Mouse (Mus musculus) urinary bladder, postnatal 36 days (tissue): ENCODE data around the gene Rnd1.

ENCODE experiments used
- DNase-seq, 2 experiments: peaks; one replicate each; pipeline ENCODE4 v3.0.0; 2022; ENCODE audit warnings: low spot score in 2 of 2, mixed read lengths in 1 of 2

Gene Rnd1

GRCm38 (mm10) chr15:98676940-98677728 is at the start of gene Rnd1:
TSS of gene Rnd1 (minus strand) at chr15:98677461.
- DNase-seq = peak; percentile 56 to 81

GRCm38 (mm10) chr15:98726746-98727145 is 49.5 kb upstream of the Rnd1 start:
- no peak for DNase-seq

GRCm38 (mm10) chr15:98726079-98726478 is 48.8 kb upstream of the Rnd1 start:
- no peak for DNase-seq

- DNase-seq = no peak
Observed at GRCm38 (mm10) chr15:98724441-98724840, 47.2 kb upstream of the Rnd1 start.

GRCm38 (mm10) chr15:98722854-98723253 is 45.6 kb upstream of the Rnd1 start:
- no peak for DNase-seq

- DNase-seq = no peak
Observed at GRCm38 (mm10) chr15:98722191-98722590, 44.9 kb upstream of the Rnd1 start.

- DNase-seq = no peak
Observed at GRCm38 (mm10) chr15:98717301-98717700, 40.0 kb upstream of the Rnd1 start.

- DNase-seq = no peak
Observed at GRCm38 (mm10) chr15:98714230-98714652, 37.0 kb upstream of the Rnd1 start.

GRCm38 (mm10) chr15:98710442-98710841 is 33.2 kb upstream of the Rnd1 start:
- DNase-seq = peak; percentile 27 to 60

GRCm38 (mm10) chr15:98707766-98708372 is 30.6 kb upstream of the Rnd1 start, which contains the start of gene Ccdc65:
TSS of gene Ccdc65 (plus strand) at chr15:98708207.
- peak; percentile 68 to 84 for DNase-seq

GRCm38 (mm10) chr15:98704312-98704711 is 27.1 kb upstream of the Rnd1 start:
- no peak for DNase-seq

- peak; percentile 73 to 86 for DNase-seq
Observed at GRCm38 (mm10) chr15:98699190-98700105, 22.2 kb upstream of the Rnd1 start.

- no peak for DNase-seq
Observed at GRCm38 (mm10) chr15:98696216-98696615, 19.0 kb upstream of the Rnd1 start.

- peak in 1 of 2 experiments; percentile 28 for DNase-seq
Observed at GRCm38 (mm10) chr15:98695726-98696125, 18.5 kb upstream of the Rnd1 start.

GRCm38 (mm10) chr15:98692171-98692715 is 15.0 kb upstream of the Rnd1 start:
- DNase-seq = no peak

- no peak for DNase-seq
Observed at GRCm38 (mm10) chr15:98691486-98692147, 14.4 kb upstream of the Rnd1 start.

- DNase-seq = no peak
Observed at GRCm38 (mm10) chr15:98689682-98690081, 12.4 kb upstream of the Rnd1 start.

GRCm38 (mm10) chr15:98685926-98686325 is 8.7 kb upstream of the Rnd1 start:
- no peak for DNase-seq

GRCm38 (mm10) chr15:98683746-98684145 is 6.5 kb upstream of the Rnd1 start:
- no peak for DNase-seq

- no peak for DNase-seq
Observed at GRCm38 (mm10) chr15:98683177-98683576, 5.9 kb upstream of the Rnd1 start.

- no peak for DNase-seq
Observed at GRCm38 (mm10) chr15:98681633-98682032, 4.4 kb upstream of the Rnd1 start.
